Mouse (Mus musculus) MEL (cell line): ENCODE data around the gene Lrrc23. TPM values are rescaled to one million over a fixed set of nuclear protein-coding genes. Genes with fewer than 3 reads are reported as not detected.

ENCODE experiments used
- DNase-seq: peaks from one replicate; pipeline ENCODE4 v3.0.0; 2011; ENCODE audit warnings: low read depth, low spot score
- H3K27ac ChIP-seq: 2 replicates; pipeline ENCODE4 v1.5.1; 2012; ENCODE audit warnings: low read depth, mild to moderate bottlenecking, control low read depth, low read length, moderate library complexity; ENCODE audit not compliant: control insufficient read depth
- H3K27me3 ChIP-seq, 2 experiments: fragments of 150-350 bp in 1 of 2; sonication (generic) in 1 of 2; 2 replicates each; pipeline ENCODE4 v1.6.1; 2012; ENCODE audit warnings: low read length in 2 of 2, mild to moderate bottlenecking in 2 of 2, improper control_type of control experiment in 1 of 2, moderate library complexity in 1 of 2; ENCODE audit not compliant: insufficient read depth in 2 of 2, control insufficient read depth in 1 of 2
- H3K36me3 ChIP-seq, 2 experiments: 2 replicates each; pipeline ENCODE4 v1.6.1; 2012 to 2014; ENCODE audit warnings: low read length in 2 of 2, improper control_type of control experiment in 1 of 2, inconsistent platforms in 1 of 2, mild to moderate bottlenecking in 1 of 2; ENCODE audit not compliant: insufficient read depth in 2 of 2, control insufficient read depth in 1 of 2
- H3K4me1 ChIP-seq, 2 experiments: fragments of 150-350 bp in 1 of 2; sonication (generic) in 1 of 2; 2 replicates each; pipeline ENCODE4 v1.6.1; 2012; ENCODE audit warnings: low read length in 2 of 2, improper control_type of control experiment in 1 of 2, mild to moderate bottlenecking in 1 of 2; ENCODE audit not compliant: insufficient read depth in 2 of 2, control insufficient read depth in 1 of 2
- H3K4me3 ChIP-seq, 2 experiments: fragments of 150-350 bp in 1 of 2; sonication (generic) in 1 of 2; 2 replicates each; pipeline ENCODE4 v1.5.1; 2012; ENCODE audit warnings: low read depth in 2 of 2, low read length in 2 of 2, mild to moderate bottlenecking in 2 of 2, moderate library complexity in 2 of 2, control low read depth in 1 of 2, improper control_type of control experiment in 1 of 2; ENCODE audit not compliant: control insufficient read depth in 1 of 2, insufficient read depth in 1 of 2
- H3K79me2 ChIP-seq: 2 replicates; pipeline ENCODE4 v1.6.1; 2012; ENCODE audit warnings: mild to moderate bottlenecking, low read length, moderate library complexity; ENCODE audit not compliant: control insufficient read depth, poor library complexity, insufficient read depth
- H3K9ac ChIP-seq: 2 replicates; pipeline ENCODE4 v1.6.1; 2012; ENCODE audit warnings: low read depth, mild to moderate bottlenecking, control low read depth, low read length, moderate library complexity; ENCODE audit not compliant: control insufficient read depth, poor library complexity, severe bottlenecking
- H3K9me3 ChIP-seq: fragments of 150-350 bp; sonication (generic); replicated peaks from 2 replicates; pipeline ENCODE4 v1.6.1; 2012; ENCODE audit warnings: mild to moderate bottlenecking, low read length, improper control_type of control experiment, moderate library complexity; ENCODE audit not compliant: insufficient read depth
- CHD1 ChIP-seq: IDR thresholded peaks from 2 replicates; pipeline ENCODE4 v1.6.1; 2012; ENCODE audit warnings: low read depth, mild to moderate bottlenecking, inconsistent platforms, low read length, improper control_type of control experiment
- CTCF ChIP-seq, 3 experiments: IDR thresholded peaks in 2 of 3; conservative IDR thresholded peaks in 1 of 3; 2 replicates each; pipeline ENCODE4 v1.5.1; 2011 to 2012; ENCODE audit warnings: low read length in 3 of 3, low read depth in 2 of 3, mild to moderate bottlenecking in 2 of 3, improper control_type of control experiment in 1 of 3, inconsistent platforms in 1 of 3, mixed read lengths in 1 of 3, moderate library complexity in 1 of 3; ENCODE audit not compliant: control insufficient read depth in 1 of 3, insufficient read depth in 1 of 3, poor library complexity in 1 of 3, severe bottlenecking in 1 of 3
- EP300 ChIP-seq, 2 experiments: IDR thresholded peaks; 2 replicates each; pipeline ENCODE4 v1.6.1; 2011; ENCODE audit warnings: improper control_type of control experiment in 2 of 2, low read length in 2 of 2, low read depth in 1 of 2, mild to moderate bottlenecking in 1 of 2
- ETS1 ChIP-seq: IDR thresholded peaks from 2 replicates; pipeline ENCODE4 v1.6.1; 2012; ENCODE audit warnings: low read depth, mild to moderate bottlenecking, inconsistent platforms, low read length, improper control_type of control experiment, moderate library complexity
- GATA1 ChIP-seq: IDR thresholded peaks from 2 replicates; pipeline ENCODE4 v1.6.1; 2011; ENCODE audit warnings: low read depth, low read length, improper control_type of control experiment
- HCFC1 ChIP-seq: IDR thresholded peaks from 2 replicates; pipeline ENCODE4 v1.6.1; 2012; ENCODE audit warnings: low read depth, mild to moderate bottlenecking, inconsistent platforms, low read length, improper control_type of control experiment, moderate library complexity
- JUND ChIP-seq: IDR thresholded peaks from 2 replicates; pipeline ENCODE4 v1.6.1; 2011; ENCODE audit warnings: low read depth, mild to moderate bottlenecking, improper control_type of control experiment, low read length
- MAFK ChIP-seq: IDR thresholded peaks from 2 replicates; pipeline ENCODE4 v1.6.1; 2011; ENCODE audit warnings: low read depth, mild to moderate bottlenecking, low read length, improper control_type of control experiment, borderline replicate concordance
- MAX ChIP-seq: IDR thresholded peaks from 2 replicates; pipeline ENCODE4 v1.6.1; 2011; ENCODE audit warnings: low read length, improper control_type of control experiment
- MEF2A ChIP-seq: IDR thresholded peaks from 2 replicates; pipeline ENCODE4 v1.6.1; 2014; ENCODE audit warnings: low read depth, mild to moderate bottlenecking, inconsistent platforms, low read length, improper control_type of control experiment; ENCODE audit not compliant: poor library complexity, insufficient replicate concordance, severe bottlenecking; ENCODE audit errors: extremely low read depth
- MYC ChIP-seq: IDR thresholded peaks from 2 replicates; pipeline ENCODE4 v1.6.1; 2011; ENCODE audit warnings: low read depth, mild to moderate bottlenecking, low read length, improper control_type of control experiment, moderate library complexity
- NRF1 ChIP-seq: IDR thresholded peaks from 2 replicates; pipeline ENCODE4 v1.6.1; 2014; ENCODE audit warnings: low read depth, mild to moderate bottlenecking, inconsistent platforms, low read length, improper control_type of control experiment, moderate library complexity; ENCODE audit not compliant: poor library complexity, insufficient read depth, severe bottlenecking
- POLR2A ChIP-seq, 2 experiments: IDR thresholded peaks; 2 replicates each; pipeline ENCODE4 v1.6.1; 2011 to 2012; ENCODE audit warnings: low read length in 2 of 2, mild to moderate bottlenecking in 2 of 2, control low read depth in 1 of 2, improper control_type of control experiment in 1 of 2, low read depth in 1 of 2, moderate library complexity in 1 of 2; ENCODE audit not compliant: control insufficient read depth in 1 of 2, insufficient read depth in 1 of 2, poor library complexity in 1 of 2
- POLR2AphosphoS5 ChIP-seq: IDR thresholded peaks from 2 replicates; pipeline ENCODE4 v1.6.1; 2012; ENCODE audit warnings: low read depth, borderline replicate concordance, mild to moderate bottlenecking, inconsistent platforms, low read length, moderate library complexity, mixed read lengths
- TAL1 ChIP-seq: IDR thresholded peaks from 2 replicates; pipeline ENCODE4 v1.6.1; 2012; ENCODE audit warnings: mild to moderate bottlenecking, inconsistent platforms, low read length, moderate library complexity, mixed read lengths
- TBP ChIP-seq: IDR thresholded peaks from 2 replicates; pipeline ENCODE4 v1.8.0; 2011; ENCODE audit warnings: low read depth, low read length, improper control_type of control experiment
- UBTF ChIP-seq: IDR thresholded peaks from 2 replicates; pipeline ENCODE4 v1.6.1; 2012; ENCODE audit warnings: low read depth, mild to moderate bottlenecking, inconsistent platforms, low read length, improper control_type of control experiment, moderate library complexity, borderline replicate concordance; ENCODE audit not compliant: insufficient read depth
- USF2 ChIP-seq, 2 experiments: IDR thresholded peaks; 2 replicates each; pipeline ENCODE4 v1.6.1; 2011 to 2012; ENCODE audit warnings: improper control_type of control experiment in 2 of 2, low read length in 2 of 2, borderline replicate concordance in 1 of 2, inconsistent platforms in 1 of 2, low read depth in 1 of 2, mild to moderate bottlenecking in 1 of 2; ENCODE audit not compliant: insufficient read depth in 1 of 2
- ZMIZ1 ChIP-seq: IDR thresholded peaks from 2 replicates; pipeline ENCODE4 v1.6.1; 2012; ENCODE audit warnings: low read depth, mild to moderate bottlenecking, inconsistent platforms, low read length, improper control_type of control experiment, moderate library complexity
- ZNF384 ChIP-seq: IDR thresholded peaks from 2 replicates; pipeline ENCODE4 v1.6.1; 2012; ENCODE audit warnings: low read depth, mild to moderate bottlenecking, inconsistent platforms, low read length, improper control_type of control experiment
- polyA plus RNA-seq, 2 experiments: library from polyadenylated mRNA; stranded (reverse) in 1 of 2; unstranded in 1 of 2; fragments of >175 nt in 1 of 2; fragments of >200 nt in 1 of 2; gene quantifications; 2 replicates each; pipeline versions ENCODE4 v1.2.1 to v1.2.4; 2012; ENCODE audit warnings: low replicate concordance in 2 of 2, low read depth in 1 of 2; ENCODE audit not compliant: insufficient read length in 2 of 2, insufficient read depth in 1 of 2, missing spikeins in 1 of 2
- total RNA-seq: library from RNA; depleted of rRNA; stranded (reverse); fragments of 300-350 nt; gene quantifications from 2 replicates; pipeline ENCODE4 v1.2.3, GENCODE M21; 2012

Gene Lrrc23
- total and polyA plus RNA-seq, 3 experiments = 0.11 TPM; not detected in 2

DNA sequence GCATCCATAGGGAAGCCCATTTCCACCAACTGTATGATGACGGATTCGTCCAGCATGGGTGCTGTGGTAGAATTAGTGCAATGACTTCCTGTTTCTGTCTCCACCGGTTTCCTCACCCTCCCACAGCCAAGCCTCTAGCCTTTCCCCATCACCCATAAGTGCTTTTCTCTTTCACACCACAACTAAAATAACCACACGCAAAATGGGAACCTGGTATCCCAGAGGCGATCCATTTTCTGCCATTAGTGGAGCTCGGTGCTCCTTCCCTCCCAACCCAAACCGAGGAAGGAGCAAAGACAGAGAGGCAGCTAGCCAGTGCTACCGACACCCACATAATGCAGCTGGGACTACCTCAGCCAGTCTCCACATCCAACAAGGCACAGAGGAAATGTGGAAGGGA is 38.4 kb upstream of the Lrrc23 start:
- Histone ChIP-seq H3K79me2 (peaks cover 9% of the 10 kb centered on the region), H3K9me3 (no peaks in the 10 kb centered on the region), H3K9ac (no peak overlapping the region), H3K27me3 (no peaks in the 10 kb centered on the region), H3K36me3 (peaks cover 6 to 9% of the 10 kb centered on the region in 2 experiments), H3K4me1 (peaks cover 0 to 5% of the 10 kb centered on the region in 2 experiments; a peak in 3 of 4 replicates), H3K27ac (no peak overlapping the region), H3K4me3 (no peak overlapping the region)
- DNase-seq = no peak
- TF ChIP-seq EP300 (IDR thresholded peaks at IDR 0.05; ENCODE audit: low read depth in 1 of 2, low read length in 2 of 2) = no peak
- no peak for TF ChIP-seq NRF1
- TF ChIP-seq MAX = no peak
- no peak for TF ChIP-seq POLR2A (IDR thresholded peaks at IDR 0.05; ENCODE audit: control insufficient read depth in 1 of 2, insufficient read depth in 1 of 2, low read depth in 1 of 2, low read length in 2 of 2, poor library complexity in 1 of 2)
- TF ChIP-seq HCFC1 = no peak
- TF ChIP-seq ZMIZ1 = no peak
- TF ChIP-seq ZNF384 = no peak
- no peak for TF ChIP-seq TAL1
- no peak for TF ChIP-seq MAFK
- TF ChIP-seq CHD1 = no peak
- no peak for TF ChIP-seq UBTF
- no peak for TF ChIP-seq GATA1
- TF ChIP-seq MYC = no peak
- TF ChIP-seq USF2 (IDR thresholded peaks at IDR 0.05; ENCODE audit: borderline replicate concordance in 1 of 2, insufficient read depth in 1 of 2, low read depth in 1 of 2, low read length in 2 of 2) = no peak
- no peak for TF ChIP-seq POLR2AphosphoS5
- TF ChIP-seq JUND = no peak
- TF ChIP-seq, all 39 proteins: peak for 0

DNA sequence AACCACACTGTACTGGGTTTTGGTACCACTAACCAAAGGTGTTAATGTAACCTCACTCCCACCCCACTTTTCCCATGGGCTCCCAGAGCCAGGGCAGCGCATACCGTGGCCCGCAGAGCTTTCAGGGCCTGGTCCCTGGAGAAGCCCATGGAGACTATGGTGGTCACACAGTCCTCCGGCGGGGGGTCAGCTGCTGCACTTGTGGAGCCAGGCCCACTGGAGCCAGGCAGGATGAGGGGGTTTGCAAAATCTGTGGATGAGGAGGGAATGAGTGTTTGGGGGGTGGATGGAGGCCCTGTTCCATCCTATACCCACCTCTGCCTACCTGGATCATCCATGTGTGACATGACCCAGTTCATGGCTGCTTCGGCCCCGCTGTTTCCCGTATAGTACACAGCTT is 38.0 kb upstream of the Lrrc23 start:
- Histone ChIP-seq H3K27ac (no peak overlapping the region), H3K36me3 (peaks cover 6 to 11% of the 10 kb centered on the region in 2 experiments), H3K4me1 (peaks cover 0 to 9% of the 10 kb centered on the region in 2 experiments; a peak in 3 of 4 replicates), H3K27me3 (no peaks in the 10 kb centered on the region), H3K9ac (no peak overlapping the region), H3K79me2 (peaks cover 13% of the 10 kb centered on the region), H3K4me3 (no peak overlapping the region), H3K9me3 (no peaks in the 10 kb centered on the region)
- TF ChIP-seq CTCF (IDR thresholded peaks at IDR 0.05 in 2 of 3, conservative IDR thresholded peaks at IDR 0.05 in 1 of 3; ENCODE audit: control insufficient read depth in 1 of 3, insufficient read depth in 1 of 3, low read depth in 2 of 3, low read length in 3 of 3, poor library complexity in 1 of 3, severe bottlenecking in 1 of 3) (no peak), ETS1 (no peak), TBP (no peak), MEF2A (no peak)
- no peak for DNase-seq
